9 mouse cellular contexts compared by ENCODE assay signal in the genomic region with DNA sequence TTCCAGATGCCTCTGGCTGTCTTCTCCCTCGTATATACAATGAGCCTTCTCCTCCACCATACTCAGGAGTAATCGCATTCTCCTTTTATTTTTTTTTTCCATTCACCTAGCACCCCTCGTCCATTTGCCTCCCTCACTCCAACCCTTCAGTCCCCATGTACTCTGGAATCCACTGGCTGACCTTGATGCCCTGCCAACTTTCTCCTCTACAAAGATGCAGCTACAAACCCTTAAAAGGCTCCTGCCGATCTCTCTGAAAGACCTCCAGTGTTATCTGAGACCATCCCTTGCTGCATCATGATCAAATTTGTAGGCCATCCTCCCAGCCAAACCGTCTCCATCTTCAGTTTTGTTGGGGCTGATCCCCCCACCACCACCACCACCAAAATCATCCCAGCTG.
"Had no signal": no experiment of that assay in that cellular context is flagged by ENCODE, and none has a peak within 500 bp of the region (broad histone marks: within the 10 kb centered on the region; RNA-seq: fewer than 3 reads in every experiment).

No protein-coding gene starts in this region.

- H3K4me3 ChIP-seq: kidney, embryonic 15.5 days; liver, embryonic 15.5 days; midbrain, embryonic 13.5 days had no signal

- H3K9me3 ChIP-seq: liver, embryonic 15.5 days; midbrain, embryonic 13.5 days had no signal

- H3K4me2 ChIP-seq: kidney, embryonic 15.5 days; liver, embryonic 11.5 days; liver, embryonic 15.5 days; midbrain, embryonic 13.5 days had no signal

- H3K27ac ChIP-seq: kidney, embryonic 15.5 days; liver, embryonic 15.5 days; midbrain, embryonic 13.5 days had no signal

- H3K9ac ChIP-seq: kidney, embryonic 15.5 days; liver, embryonic 15.5 days; midbrain, embryonic 13.5 days had no signal

- H3K27me3 ChIP-seq: kidney, embryonic 15.5 days; liver, embryonic 15.5 days had no signal

- H3K36me3 ChIP-seq: kidney, embryonic 15.5 days; liver, embryonic 15.5 days; midbrain, embryonic 13.5 days had no signal

- ATAC-seq: lung, postnatal 0 days; midbrain, embryonic 13.5 days had no signal

- DNase-seq: left cerebral cortex, postnatal 4 days; lung, adult 2 months; lung, postnatal 36 days; right cerebral cortex, postnatal 14 days had no signal
